Mouse (Mus musculus): ENCODE data around the gene Olfr10. TPM values are rescaled to one million over a fixed set of nuclear protein-coding genes. Genes with fewer than 3 reads are reported as not detected.

Olfr10 gene
- polyA plus RNA-seq, 1 experiment = not detected

GRCm38 (mm10) chr11:49322442-49322841 is 17.9 kb downstream of the Olfr10 start, which contains the start of gene Olfr1391:
TSS of gene Olfr1391 (plus strand) at chr11:49322742.
- no peaks in the 10 kb centered on the region for H3K27me3 ChIP-seq (ENCODE audit: control insufficient read depth, insufficient read depth, low read length)
- H3K36me3 ChIP-seq (ENCODE audit: control insufficient read depth, insufficient read depth, low read length) = no peaks in the 10 kb centered on the region
- H3K27ac ChIP-seq (ENCODE audit: control insufficient read depth, insufficient read depth, low read depth, low read length) = no peak within 1 kb of the TSS
- no peak for TF ChIP-seq POLR2A (IDR thresholded peaks at IDR 0.05; ENCODE audit: control insufficient read depth, low read depth, low read length)
- no peak for TF ChIP-seq CTCF (IDR thresholded peaks at IDR 0.05; ENCODE audit: control insufficient read depth, insufficient read depth, insufficient replicate concordance, low read depth, low read length)
- no peaks in the 10 kb centered on the region for H3K4me1 ChIP-seq (ENCODE audit: control insufficient read depth, insufficient read depth, low read length)
- H3K4me3 ChIP-seq (ENCODE audit: control insufficient read depth, low read depth, low read length) = no peak within 1 kb of the TSS

- Histone ChIP-seq H3K27ac (ENCODE audit: control insufficient read depth, insufficient read depth, low read depth, low read length) (no peak overlapping the region), H3K4me3 (ENCODE audit: control insufficient read depth, low read depth, low read length) (no peak overlapping the region), H3K27me3 (ENCODE audit: control insufficient read depth, insufficient read depth, low read length) (no peaks in the 10 kb centered on the region), H3K4me1 (ENCODE audit: control insufficient read depth, insufficient read depth, low read length) (no peaks in the 10 kb centered on the region), H3K36me3 (ENCODE audit: control insufficient read depth, insufficient read depth, low read length) (no peaks in the 10 kb centered on the region)
- no peak for TF ChIP-seq CTCF (IDR thresholded peaks at IDR 0.05; ENCODE audit: control insufficient read depth, insufficient read depth, insufficient replicate concordance, low read depth, low read length)
- no peak for TF ChIP-seq POLR2A (IDR thresholded peaks at IDR 0.05; ENCODE audit: control insufficient read depth, low read depth, low read length)
Measured at GRCm38 (mm10) chr11:49326726-49327125, 22.2 kb downstream of the Olfr10 start.

GRCm38 (mm10) chr11:49329686-49330085 is 25.1 kb downstream of the Olfr10 start:
- Histone ChIP-seq H3K4me3 (ENCODE audit: control insufficient read depth, low read depth, low read length) (no peak overlapping the region), H3K27ac (ENCODE audit: control insufficient read depth, insufficient read depth, low read depth, low read length) (no peak overlapping the region), H3K36me3 (ENCODE audit: control insufficient read depth, insufficient read depth, low read length) (no peaks in the 10 kb centered on the region), H3K4me1 (ENCODE audit: control insufficient read depth, insufficient read depth, low read length) (no peaks in the 10 kb centered on the region), H3K27me3 (ENCODE audit: control insufficient read depth, insufficient read depth, low read length) (no peaks in the 10 kb centered on the region)
- TF ChIP-seq POLR2A (IDR thresholded peaks at IDR 0.05; ENCODE audit: control insufficient read depth, low read depth, low read length) = no peak

GRCm38 (mm10) chr11:49334888-49335287 is 30.3 kb downstream of the Olfr10 start, which contains the start of gene Olfr1390:
TSS of gene Olfr1390 (plus strand) at chr11:49335188.
- TF ChIP-seq CTCF (IDR thresholded peaks at IDR 0.05; ENCODE audit: control insufficient read depth, insufficient read depth, insufficient replicate concordance, low read depth, low read length) (no peak), POLR2A (IDR thresholded peaks at IDR 0.05; ENCODE audit: control insufficient read depth, low read depth, low read length) (no peak)
- H3K27ac ChIP-seq (ENCODE audit: control insufficient read depth, insufficient read depth, low read depth, low read length) = no peak within 1 kb of the TSS
- no peaks in the 10 kb centered on the region for H3K36me3 ChIP-seq (ENCODE audit: control insufficient read depth, insufficient read depth, low read length)
- no peaks in the 10 kb centered on the region for H3K27me3 ChIP-seq (ENCODE audit: control insufficient read depth, insufficient read depth, low read length)
- no peak within 1 kb of the TSS for H3K4me3 ChIP-seq (ENCODE audit: control insufficient read depth, low read depth, low read length)
- no peaks in the 10 kb centered on the region for H3K4me1 ChIP-seq (ENCODE audit: control insufficient read depth, insufficient read depth, low read length)

DNA sequence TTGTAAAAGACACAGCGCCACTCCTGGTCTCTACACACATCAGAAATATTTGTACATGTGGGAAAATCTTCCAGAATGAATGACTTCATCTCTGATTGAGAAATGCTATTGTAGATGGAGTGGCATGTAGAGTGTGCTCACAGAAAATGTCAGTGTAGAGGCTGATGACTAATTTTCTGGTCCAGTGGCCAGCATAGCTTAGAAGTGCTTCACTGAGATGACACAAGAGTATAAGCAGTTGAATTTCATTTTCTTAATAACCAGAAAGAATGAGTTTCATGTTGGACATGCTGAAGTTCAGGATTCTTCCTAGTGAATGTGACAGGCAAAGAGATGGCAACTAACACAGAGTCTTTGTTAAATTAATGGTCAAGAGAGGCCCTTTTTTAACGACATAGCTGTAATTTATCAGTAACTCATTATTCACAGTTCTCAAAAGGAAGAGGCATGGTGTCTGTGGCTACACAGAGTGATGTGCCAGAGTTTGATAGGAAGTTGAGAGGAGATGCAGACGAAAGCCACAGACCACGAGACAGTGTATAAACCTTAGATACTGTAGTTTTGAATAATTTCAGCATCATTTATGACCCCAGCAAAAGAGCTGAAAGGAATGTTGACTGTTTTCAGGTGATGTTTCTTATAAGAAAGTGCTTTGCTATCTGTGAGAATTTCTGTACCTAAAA is 32.8 kb downstream of the Olfr10 start:
- TF ChIP-seq POLR2A (IDR thresholded peaks at IDR 0.05; ENCODE audit: control insufficient read depth, low read depth, low read length) = no peak
- no peak for TF ChIP-seq CTCF (IDR thresholded peaks at IDR 0.05; ENCODE audit: control insufficient read depth, insufficient read depth, insufficient replicate concordance, low read depth, low read length)
- no peaks in the 10 kb centered on the region for H3K27me3 ChIP-seq (ENCODE audit: control insufficient read depth, insufficient read depth, low read length)
- no peak overlapping the region for H3K4me3 ChIP-seq (ENCODE audit: control insufficient read depth, low read depth, low read length)
- H3K27ac ChIP-seq (ENCODE audit: control insufficient read depth, insufficient read depth, low read depth, low read length) = no peak overlapping the region
- no peaks in the 10 kb centered on the region for H3K36me3 ChIP-seq (ENCODE audit: control insufficient read depth, insufficient read depth, low read length)
- H3K4me1 ChIP-seq (ENCODE audit: control insufficient read depth, insufficient read depth, low read length) = no peaks in the 10 kb centered on the region

Other genes with a start within 250 kb of the Olfr10 start
- gene Tgtp2, start 240.5 kb upstream of the Olfr10 start, polyA plus RNA-seq (2012; rRNA removed) = 0.08 and 0.63 TPM in 2 replicates
- 0.37 and 0.42 TPM in 2 replicates for gene Ifi47, start 228.2 kb upstream of the Olfr10 start, polyA plus RNA-seq (2012; rRNA removed)
- gene Olfr1396, start 189.9 kb upstream of the Olfr10 start, polyA plus RNA-seq (2012; rRNA removed) = not detected in 2 replicates
- not detected in 2 replicates for gene Olfr1395, start 162.5 kb upstream of the Olfr10 start, polyA plus RNA-seq (2012; rRNA removed)
- gene Olfr1394, start 150.4 kb upstream of the Olfr10 start, polyA plus RNA-seq (2012; rRNA removed) = not detected in 2 replicates
- gene Btnl9, start 117.6 kb upstream of the Olfr10 start, polyA plus RNA-seq (2012; rRNA removed) = 0.04 TPM in 2 replicates
- gene Zfp62, start 101.4 kb upstream of the Olfr10 start, polyA plus RNA-seq (2012; rRNA removed) = 4.7 and 5.4 TPM in 2 replicates
- gene Mgat1, start 60.5 kb upstream of the Olfr10 start, polyA plus RNA-seq (2012; rRNA removed) = 13.9 and 16.0 TPM in 2 replicates
- gene Olfr1393, start 26.4 kb upstream of the Olfr10 start, polyA plus RNA-seq (2012; rRNA removed) = 4.6 and 4.7 TPM in 2 replicates
- 2.2 and 2.8 TPM in 2 replicates for gene Olfr1392, start 19.5 kb upstream of the Olfr10 start, polyA plus RNA-seq (2012; rRNA removed)
- not detected in 2 replicates for gene Olfr1391, start 18.0 kb downstream of the Olfr10 start, polyA plus RNA-seq (2012; rRNA removed)
- gene Olfr1390, start 30.4 kb downstream of the Olfr10 start, polyA plus RNA-seq (2012; rRNA removed) = not detected in 2 replicates
- gene Olfr1389, start 118.3 kb downstream of the Olfr10 start, polyA plus RNA-seq (2012; rRNA removed) = 0.16 and 0.21 TPM in 2 replicates
- gene Olfr1388, start 131.9 kb downstream of the Olfr10 start, polyA plus RNA-seq (2012; rRNA removed) = 0.19 TPM in 1 of 2 replicates, not detected in the other
- gene Olfr1387, start 150.6 kb downstream of the Olfr10 start, polyA plus RNA-seq (2012; rRNA removed) = not detected in 2 replicates
- gene Olfr1386, start 160.3 kb downstream of the Olfr10 start, polyA plus RNA-seq (2012; rRNA removed) = not detected in 2 replicates
- not detected in 2 replicates for gene Olfr1385, start 184.3 kb downstream of the Olfr10 start, polyA plus RNA-seq (2012; rRNA removed)
- not detected in 2 replicates for gene Olfr1384, start 202.0 kb downstream of the Olfr10 start, polyA plus RNA-seq (2012; rRNA removed)
- gene Olfr1383, start 214.9 kb downstream of the Olfr10 start, polyA plus RNA-seq (2012; rRNA removed) = not detected in 2 replicates
- gene Olfr1382, start 223.5 kb downstream of the Olfr10 start, polyA plus RNA-seq (2012; rRNA removed) = 0.16 TPM in 1 of 2 replicates, not detected in the other
- gene Olfr1381, start 238.7 kb downstream of the Olfr10 start, polyA plus RNA-seq (2012; rRNA removed) = not detected in 2 replicates